8 mouse cellular contexts compared by ENCODE assay signal in the genomic region with DNA sequence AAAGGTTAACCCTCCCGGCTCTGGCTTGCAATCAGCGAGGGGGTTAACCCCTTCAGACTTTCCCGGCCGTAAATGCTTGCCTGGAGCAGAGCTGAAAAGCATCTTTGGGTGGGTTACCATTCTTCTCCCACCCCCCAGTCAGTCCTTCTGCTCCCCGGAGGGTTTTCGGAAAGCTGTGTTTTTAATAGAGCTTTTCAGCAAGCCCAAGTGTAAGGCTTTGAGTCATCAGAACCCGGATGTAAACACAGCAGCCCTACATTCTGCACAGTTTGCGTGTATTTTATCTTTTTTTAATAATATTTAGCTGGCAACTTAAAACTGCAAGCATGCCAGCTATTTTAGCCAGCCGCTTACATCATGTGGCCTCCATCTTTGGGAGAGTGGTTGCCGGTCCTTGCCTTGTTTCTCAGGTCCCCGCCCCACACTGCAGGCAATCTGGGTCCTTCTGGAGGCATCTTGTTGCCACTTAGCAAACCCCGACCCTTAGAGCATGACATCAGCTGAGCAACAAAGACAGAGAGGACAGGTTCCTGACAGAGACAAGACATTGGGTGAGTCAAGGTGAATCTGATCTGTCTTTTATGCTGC. TPM values are rescaled to one million over a fixed set of nuclear protein-coding genes. Genes with fewer than 3 reads are reported as not detected.
DNase-seq lines count a peak whose midpoint lies in the region; ATAC-seq lines count a peak whose summit lies in the region.

No protein-coding gene starts in this region.

- H3K27ac ChIP-seq in forebrain, embryonic 15.5 days (replicated peaks): peak overlapping the region; percentile 100
- H3K27ac ChIP-seq in limb, embryonic 15.5 days: peak overlapping the region; percentile 99
- peak overlapping the region; percentile 85 for H3K27ac ChIP-seq in neural tube, embryonic 11.5 days (ENCODE audit: low read depth, low read length)

- H3K9ac ChIP-seq in forebrain, embryonic 15.5 days (replicated peaks): peak overlapping the region; percentile 47
- H3K9ac ChIP-seq in limb, embryonic 15.5 days: no peak overlapping the region
- H3K9ac ChIP-seq in neural tube, embryonic 11.5 days (ENCODE audit: low read length): peak overlapping the region; percentile 45

- peaks cover 92% of the 10 kb centered on the region for H3K4me1 ChIP-seq in forebrain, embryonic 15.5 days
- H3K4me1 ChIP-seq in limb, embryonic 15.5 days: peaks cover 95% of the 10 kb centered on the region
- H3K4me1 ChIP-seq in neural tube, embryonic 11.5 days (ENCODE audit: control insufficient read depth, insufficient read depth, low read length): peaks cover 67% of the 10 kb centered on the region

- peak; percentile 4; the same call in 1 of the 2 replicates for ATAC-seq in frontal cortex, adult (ENCODE audit: low TSS enrichment)
- peak; percentile 15 for ATAC-seq in forebrain, embryonic 15.5 days (replicated peaks)
- ATAC-seq in limb, embryonic 15.5 days (ENCODE audit: insufficient number of reproducible peaks, low FRiP score, low TSS enrichment, low read depth): peak; percentile 0; the same call in 1 of the 2 replicates
- ATAC-seq in neural tube, embryonic 11.5 days (ENCODE audit: insufficient read depth, low FRiP score, low TSS enrichment): peak; percentile 14; the same call in 1 of the 2 replicates
- no peak for ATAC-seq in granulocyte monocyte progenitor cell, adult 5-6 weeks (replicated peaks; ENCODE audit: poor library complexity, severe bottlenecking)

- no peaks in the 10 kb centered on the region for H3K9me3 ChIP-seq in forebrain, embryonic 15.5 days
- no peaks in the 10 kb centered on the region for H3K9me3 ChIP-seq in limb, embryonic 15.5 days
- no peaks in the 10 kb centered on the region for H3K9me3 ChIP-seq in neural tube, embryonic 11.5 days (ENCODE audit: control insufficient read depth, low read length)

- no peaks in the 10 kb centered on the region for H3K36me3 ChIP-seq in forebrain, embryonic 15.5 days
- H3K36me3 ChIP-seq in limb, embryonic 15.5 days: no peaks in the 10 kb centered on the region
- H3K36me3 ChIP-seq in neural tube, embryonic 11.5 days (ENCODE audit: control insufficient read depth, insufficient read depth, low read length): no peaks in the 10 kb centered on the region

- under 1% methylated on average over 12 of the region's 12 CpGs for WGBS in forebrain, embryonic 15.5 days
- 1% methylated on average over 12 of the region's 12 CpGs for WGBS in limb, embryonic 15.5 days
- under 1% methylated on average over 12 of the region's 12 CpGs for WGBS in neural tube, embryonic 11.5 days

- H3K27me3 ChIP-seq in forebrain, embryonic 15.5 days: no peaks in the 10 kb centered on the region
- H3K27me3 ChIP-seq in limb, embryonic 15.5 days: no peaks in the 10 kb centered on the region
- H3K27me3 ChIP-seq in neural tube, embryonic 11.5 days (ENCODE audit: control insufficient read depth, insufficient read depth, low read length): no peaks in the 10 kb centered on the region

- H3K4me3 ChIP-seq in forebrain, embryonic 15.5 days: peak overlapping the region; percentile 36
- H3K4me3 ChIP-seq in limb, embryonic 15.5 days: peak overlapping the region; percentile 34
- H3K4me3 ChIP-seq in neural tube, embryonic 11.5 days (ENCODE audit: low read depth, low read length): peak overlapping the region; percentile 20

- H3K4me2 ChIP-seq in forebrain, embryonic 15.5 days (replicated peaks): peak overlapping the region; percentile 61
- H3K4me2 ChIP-seq in limb, embryonic 15.5 days: peak overlapping the region; percentile 62
- peak overlapping the region; percentile 47 for H3K4me2 ChIP-seq in neural tube, embryonic 11.5 days (ENCODE audit: low read depth)

- no peak for DNase-seq in frontal cortex, postnatal 14 days (ENCODE audit: low spot score in 2 of 2)
- DNase-seq in 3T3-L1 (ENCODE audit: low read depth, low spot score): peak; percentile 89
- DNase-seq in brain, adult 2 months (ENCODE audit: low read depth, low spot score): peak; percentile 88
- peak; percentile 69 for DNase-seq in neural tube, embryonic 11.5 days (ENCODE audit: low spot score)

RNA-seq across cellular contexts. Expression of a gene that starts 10.3 kb away (rescaled TPM):
- polyA plus RNA-seq in forebrain, embryonic 15.5 days (2015; fragmentation: Nextera tagmentation; extraction: Ambion mirVana): 94.9 and 95.8 TPM in 2 replicates
- polyA plus RNA-seq in limb, embryonic 15.5 days (2015; fragmentation: Nextera tagmentation; extraction: Ambion mirVana): 36.0 and 38.5 TPM in 2 replicates
- 19.4 and 20.6 TPM in 2 replicates for polyA plus RNA-seq in neural tube, embryonic 11.5 days (2014; fragmentation: Nextera tagmentation; extraction: Ambion mirVana)
- 1.2 and 1.8 TPM in 2 replicates for total RNA-seq in granulocyte monocyte progenitor cell, adult 5-6 weeks (2014; fragmentation: Nextera tagmentation)
- 0.15 and 0.78 TPM in 2 replicates for total RNA-seq in granulocyte monocyte progenitor cell, adult 5-6 weeks (2017)

RNA-seq across cellular contexts. Expression of a gene that starts 51.9 kb away (rescaled TPM):
- polyA plus RNA-seq in forebrain, embryonic 15.5 days (2015; fragmentation: Nextera tagmentation; extraction: Ambion mirVana): 53.6 and 55.3 TPM in 2 replicates
- polyA plus RNA-seq in limb, embryonic 15.5 days (2015; fragmentation: Nextera tagmentation; extraction: Ambion mirVana): 22.0 and 23.3 TPM in 2 replicates
- 40.1 and 42.8 TPM in 2 replicates for polyA plus RNA-seq in neural tube, embryonic 11.5 days (2014; fragmentation: Nextera tagmentation; extraction: Ambion mirVana)
- 23.5 and 32.3 TPM in 2 replicates for total RNA-seq in granulocyte monocyte progenitor cell, adult 5-6 weeks (2014; fragmentation: Nextera tagmentation)
- 18.5 and 19.9 TPM in 2 replicates for total RNA-seq in granulocyte monocyte progenitor cell, adult 5-6 weeks (2017)

Comparison
In these comparisons a context has a peak if more than half of its experiments do, and no peak if none do; other contexts are left out.
1. DNase-seq: peak in 3T3-L1 (single experiment), brain, adult 2 months (single experiment) and neural tube, embryonic 11.5 days (single experiment); none in frontal cortex, postnatal 14 days (0 of 2).
2. Peak in every context shown above with its lines, with median percentiles within 50 percentile points of each other: H3K27ac ChIP-seq, H3K4me2 ChIP-seq and H3K4me3 ChIP-seq.